8 mouse cellular contexts compared by ENCODE assay signal in the genomic region with DNA sequence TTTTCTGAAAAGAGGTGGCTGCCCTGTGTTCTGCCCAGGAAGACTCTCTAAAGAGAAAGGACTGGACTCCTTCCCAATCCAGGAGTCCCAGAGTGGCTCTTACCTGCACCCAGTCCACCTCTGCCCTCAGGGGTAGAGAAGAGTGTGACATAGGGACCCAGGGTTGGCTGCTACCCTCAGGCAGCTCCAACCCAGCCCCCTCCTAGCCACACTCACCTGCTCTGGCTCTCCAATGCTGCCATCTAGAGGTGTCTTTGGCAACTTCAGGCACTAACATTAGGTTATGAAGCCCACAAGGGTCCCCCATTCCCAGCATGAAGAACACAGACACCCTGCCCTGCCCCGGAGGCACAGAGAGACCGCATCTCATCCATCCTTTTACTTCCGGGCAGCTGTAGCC.
DNase-seq lines count a peak whose midpoint lies in the region; ATAC-seq and TF ChIP-seq lines count a peak whose summit lies in the region.

No protein-coding gene starts in this region.

- no peaks in the 10 kb centered on the region for H3K4me1 ChIP-seq in kidney, adult 2 months (ENCODE audit: control insufficient read depth, insufficient read depth, low read length)
- no peaks in the 10 kb centered on the region for H3K4me1 ChIP-seq in kidney, embryonic 15.5 days
- no peaks in the 10 kb centered on the region for H3K4me1 ChIP-seq in forebrain, embryonic 11.5 days (replicated peaks; ENCODE audit: control insufficient read depth, insufficient read depth, low read length)

- DNase-seq in kidney, adult 2 months, result peak; percentile 7
- DNase-seq in WW6 (ENCODE audit: low read depth, low spot score), result peak; percentile 40
- peak; percentile 72 for DNase-seq in forebrain, embryonic 11.5 days (ENCODE audit: low spot score)
- DNase-seq in layer of hippocampus, adult 18-20 months (ENCODE audit: low spot score in 2 of 2), result peak; percentile 13 to 77
- peak; percentile 53 for DNase-seq in neural tube, embryonic 10.5 days (ENCODE audit: extremely low spot score, low spot score)
- no peak for DNase-seq in urinary bladder, postnatal 4 days (ENCODE audit: low spot score in 2 of 2)
- no peak for DNase-seq in lung, postnatal 36 days

- H3K9me3 ChIP-seq in kidney, embryonic 15.5 days (replicated peaks), result no peaks in the 10 kb centered on the region
- H3K9me3 ChIP-seq in forebrain, embryonic 11.5 days (ENCODE audit: control insufficient read depth, low read length), result no peaks in the 10 kb centered on the region

- 35% methylated on average over 3 of the region's 3 CpGs for WGBS in kidney, adult 2 months
- 40% methylated on average over 3 of the region's 3 CpGs for WGBS in kidney, embryonic 15.5 days
- 37% methylated on average over 3 of the region's 3 CpGs for WGBS in forebrain, embryonic 11.5 days

- H3K9ac ChIP-seq in kidney, embryonic 15.5 days, result no peak overlapping the region
- no peak overlapping the region for H3K9ac ChIP-seq in forebrain, embryonic 11.5 days (ENCODE audit: low read length)

- H3K4me3 ChIP-seq in kidney, adult 2 months (ENCODE audit: insufficient read depth, low read depth, low read length), result no peak overlapping the region
- no peak overlapping the region for H3K4me3 ChIP-seq in kidney, embryonic 15.5 days (replicated peaks)
- no peak overlapping the region for H3K4me3 ChIP-seq in forebrain, embryonic 11.5 days (ENCODE audit: low read depth, low read length)

- H3K4me2 ChIP-seq in kidney, embryonic 15.5 days, result no peak overlapping the region
- H3K4me2 ChIP-seq in forebrain, embryonic 11.5 days (ENCODE audit: low read depth, low read length, severe bottlenecking), result no peak overlapping the region

- H3K36me3 ChIP-seq in kidney, adult 2 months (ENCODE audit: control insufficient read depth, insufficient read depth, low read length), result no peaks in the 10 kb centered on the region
- H3K36me3 ChIP-seq in kidney, embryonic 15.5 days, result no peaks in the 10 kb centered on the region
- H3K36me3 ChIP-seq in forebrain, embryonic 11.5 days (ENCODE audit: control insufficient read depth, insufficient read depth, low read length), result no peaks in the 10 kb centered on the region

- no peak for TF ChIP-seq POLR2A in kidney, adult 2 months (IDR thresholded peaks at IDR 0.05; ENCODE audit: low read depth, low read length)

- ATAC-seq in kidney, embryonic 15.5 days (replicated peaks; ENCODE audit: low FRiP score), result no peak; the same call in 1 of the 2 replicates
- no peak for ATAC-seq in forebrain, embryonic 11.5 days (replicated peaks; ENCODE audit: low FRiP score)

- TF ChIP-seq CTCF in kidney, adult 2 months (conservative IDR thresholded peaks at IDR 0.05; ENCODE audit: insufficient read depth, insufficient read length, low read depth, low read length), result peak; percentile 51

- H3K27ac ChIP-seq in kidney, adult 2 months (ENCODE audit: insufficient read depth, low read depth, low read length), result no peak overlapping the region
- no peak overlapping the region for H3K27ac ChIP-seq in kidney, embryonic 15.5 days
- no peak overlapping the region for H3K27ac ChIP-seq in forebrain, embryonic 11.5 days (ENCODE audit: low read depth, low read length)

- no peaks in the 10 kb centered on the region for H3K27me3 ChIP-seq in kidney, adult 2 months (replicated peaks; ENCODE audit: control insufficient read depth, insufficient read depth, low read length)
- peaks cover 16% of the 10 kb centered on the region for H3K27me3 ChIP-seq in kidney, embryonic 15.5 days
- H3K27me3 ChIP-seq in forebrain, embryonic 11.5 days (ENCODE audit: control insufficient read depth, insufficient read depth, low read length), result no peaks in the 10 kb centered on the region

Comparison
In these comparisons a context has a peak if more than half of its experiments do, and no peak if none do; other contexts are left out.
1. DNase-seq: peak in kidney, adult 2 months (single experiment), WW6 (single experiment), forebrain, embryonic 11.5 days (single experiment), layer of hippocampus, adult 18-20 months (2 of 2) and neural tube, embryonic 10.5 days (single experiment); none in urinary bladder, postnatal 4 days (0 of 2) and lung, postnatal 36 days (single experiment).